Mouse (Mus musculus) heart, postnatal 4 days (tissue): ENCODE data around the gene Gm49384. TPM values are rescaled to one million over a fixed set of nuclear protein-coding genes. Genes with fewer than 3 reads are reported as not detected.
"Not testable (repeated sequence)": the region's sequence is repeated elsewhere in the genome, so short reads cannot be mapped to it uniquely, and the experiment has no call there.

Experiments used
- DNase-seq: peaks from one replicate; pipeline ENCODE4 v3.0.0; 2021
- microRNA-seq, 2 experiments: library from miRNA; unstranded; fragments of <30 nt; microRNA quantifications; one replicate each; pipeline ENCODE4 v1.2.0; 2021 to 2022
- total RNA-seq, 2 experiments: library from RNA; stranded (reverse); gene quantifications; 2 replicates each; pipeline ENCODE4 v1.2.3; 2021

Gm49384 gene
- total RNA-seq, 2 experiments from 2014 or later, result 8.4 to 10.0 TPM

- DNase-seq, result no peak
Measured at GRCm38 (mm10) chr12:69167656-69168460, 36.2 kb downstream of the Gm49384 start.

GRCm38 (mm10) chr12:69166861-69167581, 37.0 kb downstream of the Gm49384 start:
- DNase-seq, result not testable (repeated sequence)

- DNase-seq, result no peak
Measured at GRCm38 (mm10) chr12:69164904-69165303, 39.2 kb downstream of the Gm49384 start.

DNA sequence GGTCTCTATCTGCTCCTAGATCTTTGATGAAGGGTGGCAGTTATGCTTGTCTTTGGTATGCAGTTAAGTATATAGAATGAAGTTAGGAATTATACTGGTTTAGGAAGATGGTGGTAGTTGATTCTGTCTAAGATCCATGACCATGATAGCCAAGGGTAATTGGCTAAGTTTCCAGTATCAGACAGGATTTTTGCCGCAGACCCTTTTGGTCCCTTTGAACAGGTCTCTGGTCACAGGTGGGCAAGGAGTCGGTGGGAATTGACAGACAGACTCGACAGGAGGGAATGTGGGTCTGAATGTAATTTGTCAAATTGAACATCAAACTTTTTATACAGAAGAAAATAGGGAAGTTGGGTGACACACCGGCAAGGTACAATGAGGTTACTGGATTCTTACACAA, 40.5 kb downstream of the Gm49384 start:
- not testable (repeated sequence) for DNase-seq

DNA sequence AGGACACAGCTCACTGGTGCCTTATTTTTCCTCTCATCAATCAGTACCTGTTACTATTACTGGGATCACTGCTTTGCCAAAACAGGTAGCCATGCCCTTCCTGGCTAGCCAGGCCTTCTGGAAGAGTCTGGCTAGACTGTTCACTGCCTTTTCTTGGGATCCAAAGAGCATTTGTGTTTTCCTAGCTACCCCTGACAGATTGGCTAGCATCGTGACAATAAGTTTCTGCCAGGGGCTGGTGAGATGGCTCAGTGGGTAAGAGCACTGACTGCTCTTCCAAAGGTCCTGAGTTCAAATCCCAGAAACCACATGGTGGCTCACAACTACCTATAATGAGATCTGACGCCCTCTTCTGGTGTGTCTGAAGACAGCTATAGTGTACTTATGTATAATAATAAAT, 43.4 kb downstream of the Gm49384 start:
- not testable (repeated sequence) for DNase-seq

DNA sequence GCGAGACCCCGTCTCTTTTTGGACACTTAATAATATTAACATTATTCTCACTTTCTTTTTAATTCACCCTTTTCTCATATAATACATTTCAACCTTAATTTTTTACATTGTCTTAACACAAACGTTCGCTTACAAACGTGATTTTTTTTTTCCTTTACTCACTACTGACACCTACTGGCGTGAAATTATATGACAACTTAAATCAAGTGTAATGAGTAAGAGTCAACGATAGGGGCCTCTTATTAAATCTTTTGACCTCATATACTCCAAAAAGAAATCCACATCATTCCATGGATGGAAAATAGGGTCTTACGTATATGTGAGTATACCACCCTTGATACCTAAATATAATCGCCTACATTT, 44.5 kb downstream of the Gm49384 start:
- DNase-seq, result no peak

- DNase-seq, result peak; percentile 96
Measured at GRCm38 (mm10) chr12:69158765-69159577, 45.1 kb downstream of the Gm49384 start, which contains the start of gene Rps29. Gene Rps29, minus strand, starts transcription at chr12:69159186.

DNA sequence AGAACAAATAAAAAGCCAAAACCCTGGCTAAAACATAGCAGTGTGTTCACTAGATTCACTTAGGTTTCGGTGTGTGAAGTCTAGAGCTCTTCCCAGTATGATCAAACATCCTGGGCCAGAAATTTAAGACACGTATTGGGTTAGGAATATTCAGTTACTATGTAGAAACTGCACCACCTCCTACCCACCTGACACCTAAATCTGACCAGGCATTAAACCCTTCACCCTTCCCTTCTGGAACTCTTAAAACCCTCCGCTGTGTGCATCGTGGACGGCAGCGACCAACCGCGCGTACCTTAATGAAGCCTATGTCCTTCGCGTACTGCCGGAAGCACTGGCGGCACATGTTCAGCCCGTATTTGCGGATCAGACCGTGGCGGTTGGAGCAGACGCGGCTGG, 45.7 kb downstream of the Gm49384 start:
- no peak for DNase-seq

DNA sequence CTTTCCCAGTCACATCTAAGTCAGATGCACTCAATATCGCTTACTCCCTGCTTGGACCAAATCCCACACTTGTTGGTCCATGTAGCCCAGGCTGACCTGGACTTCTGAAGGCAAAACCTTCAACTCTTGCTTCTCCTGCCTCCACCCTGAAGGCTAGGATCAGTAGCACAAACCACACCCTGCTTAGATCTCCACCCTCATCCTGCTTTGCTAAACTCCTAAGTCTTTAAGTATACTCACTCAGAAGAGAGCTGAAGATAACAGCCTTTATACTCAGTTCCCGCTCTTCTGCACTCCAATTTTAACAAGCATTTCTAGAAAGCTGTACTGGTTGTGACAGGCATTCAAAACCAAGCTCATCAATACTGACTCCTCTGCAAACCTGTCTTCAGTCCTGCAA, 47.0 kb downstream of the Gm49384 start:
- DNase-seq, result no peak

GRCm38 (mm10) chr12:69156436-69156835, 47.6 kb downstream of the Gm49384 start:
- no peak for DNase-seq

DNA sequence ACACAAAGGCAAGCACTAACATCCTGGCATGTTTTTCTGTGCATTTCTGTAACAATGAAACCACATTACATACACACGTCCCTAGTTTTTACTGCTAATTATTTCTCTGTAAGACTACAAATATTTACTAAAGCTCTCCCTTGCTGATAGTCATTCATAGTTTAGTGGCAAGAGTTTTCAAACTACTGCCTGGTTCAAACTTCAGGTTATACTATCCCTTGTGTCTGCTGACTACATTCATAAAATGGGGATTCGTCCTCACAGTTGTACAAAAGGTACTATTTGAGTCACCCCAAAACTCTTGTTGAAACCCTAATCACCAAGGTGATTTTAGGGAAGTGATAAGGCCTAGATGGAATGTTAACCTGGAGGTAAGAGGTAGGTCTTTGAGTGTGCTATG, 48.1 kb downstream of the Gm49384 start:
- DNase-seq, result no peak

GRCm38 (mm10) chr12:69150049-69150448, 54.0 kb downstream of the Gm49384 start:
- no peak for DNase-seq

DNA sequence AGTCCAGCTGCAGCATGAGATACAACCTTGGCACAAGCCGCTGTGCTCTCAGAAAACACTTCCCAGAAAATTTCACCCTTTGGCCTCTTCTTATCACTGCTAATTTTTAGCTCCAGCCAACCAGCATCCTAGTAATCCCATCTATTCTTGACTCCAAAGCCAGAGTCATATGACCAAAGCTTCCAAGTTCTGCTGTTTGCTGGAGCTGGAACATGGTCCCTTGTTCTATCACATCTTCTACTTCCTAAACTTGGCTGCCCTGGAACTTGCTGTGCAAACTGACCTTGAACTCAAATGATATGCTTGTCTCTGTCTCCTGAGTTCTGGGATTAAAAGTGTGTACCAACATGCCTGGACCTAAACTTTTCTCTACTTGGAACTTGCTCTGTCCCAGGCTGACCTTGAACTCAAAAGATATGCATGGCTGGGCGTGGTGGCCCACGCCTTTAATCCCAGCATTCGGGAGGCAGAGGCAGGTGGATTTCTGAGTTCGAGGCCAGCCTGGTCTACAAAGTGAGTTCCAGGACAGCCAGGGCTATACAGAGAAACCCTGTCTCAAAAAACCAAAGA, 56.8 kb downstream of the Gm49384 start:
- DNase-seq, result no peak

GRCm38 (mm10) chr12:69143460-69143859, 60.6 kb downstream of the Gm49384 start:
- DNase-seq, result no peak

DNA sequence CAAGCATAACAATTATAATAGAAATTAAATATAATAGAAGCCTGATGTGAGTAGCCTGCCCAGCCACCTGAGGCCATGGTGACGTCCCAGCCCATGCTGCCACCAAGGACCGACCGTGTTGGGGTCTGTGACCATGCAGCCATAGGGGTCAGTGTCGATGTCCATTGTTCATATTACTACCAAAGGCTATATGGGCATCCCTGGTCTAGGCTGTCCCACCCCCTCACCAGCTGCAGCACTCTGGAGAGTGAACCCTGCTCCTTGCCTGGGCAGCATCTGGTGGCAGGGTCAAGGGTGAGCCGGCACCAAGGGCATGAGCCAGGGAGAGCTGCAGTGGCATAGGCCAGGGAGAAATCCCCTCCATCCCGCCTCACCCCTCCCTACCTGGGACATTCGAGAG, 64.2 kb downstream of the Gm49384 start:
- DNase-seq, result no peak

Small RNA genes within 50 kb of the gene (microRNA-seq; reads per million reads assigned to microRNA genes)
- gene Gm47287 (0 reads per million in 2 experiments), gene Gm47295 (1.0 to 3.5 reads per million in 2 experiments)

Other genes starting within 250 kb of the Gm49384 start
- 1,000 to 10,000 TPM; 1,738 to 1,783 TPM for gene Rps29, start 45.1 kb downstream of the Gm49384 start, total RNA-seq
- 1 to 10 TPM; 4.1 to 5.2 TPM for gene Lrr1, start 35.5 kb downstream of the Gm49384 start, total RNA-seq
- gene Rpl36al, start 20.2 kb downstream of the Gm49384 start, total RNA-seq, result 100 to 1,000 TPM; 310 to 323 TPM
- 10 to 100 TPM; 34.3 to 35.1 TPM for gene Mgat2, start 20.1 kb downstream of the Gm49384 start, total RNA-seq
- gene Gm49383, start 7.2 kb downstream of the Gm49384 start, total RNA-seq, result 10 to 100 TPM in 1 of 2 experiments, 1 to 10 TPM in 1; 8.1 to 10.4 TPM
- 1 to 10 TPM; 1.9 to 2.4 TPM for gene Dnaaf2, start 5.8 kb downstream of the Gm49384 start, total RNA-seq
- 10 to 100 TPM in 1 of 2 experiments, 1 to 10 TPM in 1; 9.4 to 10.0 TPM for gene Pole2, start 23.9 kb upstream of the Gm49384 start, total RNA-seq
- 10 to 100 TPM; 10.8 to 11.3 TPM for gene Klhdc1, start 36.9 kb upstream of the Gm49384 start, total RNA-seq
- 100 to 1,000 TPM in 1 of 2 experiments, 10 to 100 TPM in 1; 99.3 to 107 TPM for gene Klhdc2, start 92.4 kb upstream of the Gm49384 start, total RNA-seq
- 10 to 100 TPM; 31.9 to 33.2 TPM for gene Nemf, start 152.9 kb upstream of the Gm49384 start, total RNA-seq
- 100 to 1,000 TPM; 103 to 104 TPM for gene Arf6, start 167.9 kb upstream of the Gm49384 start, total RNA-seq
- gene Gm9887, start 168.2 kb upstream of the Gm49384 start, total RNA-seq, result under 1 TPM; 0.48 to 0.77 TPM